In the genomic region with DNA sequence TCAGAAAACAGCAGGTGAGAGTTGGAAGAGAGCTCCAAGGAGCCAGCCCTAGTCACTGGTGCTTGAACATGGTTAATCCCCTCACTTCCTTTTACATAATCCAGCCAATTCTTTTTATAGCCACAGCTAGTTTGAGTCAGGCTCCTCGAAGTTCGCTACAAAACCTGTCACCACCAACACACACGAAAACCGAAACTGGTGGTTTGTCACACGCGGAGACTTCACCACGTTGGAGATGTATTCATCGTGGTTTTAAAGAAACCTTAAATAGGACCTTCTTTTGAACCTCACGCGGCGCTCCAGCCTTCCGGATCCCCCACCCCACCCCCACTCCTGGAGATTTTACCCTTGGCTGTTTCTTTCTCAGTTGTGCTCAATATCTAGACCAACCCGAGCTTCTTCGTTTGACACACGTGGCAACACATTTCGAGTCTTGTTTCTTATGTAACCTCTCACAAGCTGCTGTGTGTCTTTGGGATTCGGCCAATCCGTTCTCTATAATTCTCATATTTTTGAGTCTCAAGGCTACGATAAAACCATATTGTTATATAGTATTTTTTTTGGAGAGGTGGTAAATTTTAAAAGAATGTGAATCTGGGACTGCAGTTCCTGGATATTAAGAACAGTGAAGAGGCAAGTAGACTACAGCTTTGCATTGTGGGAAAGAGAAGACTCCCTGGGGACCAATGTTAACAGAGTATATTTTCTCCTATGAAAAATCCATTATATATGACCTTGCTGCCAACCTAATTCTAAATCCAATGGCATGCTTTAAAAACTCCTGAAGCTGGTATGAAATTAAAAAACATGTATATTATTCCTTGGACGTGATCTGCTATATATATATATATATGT, we compare ENCODE assay signal across 9 mouse cellular contexts. TPM values are rescaled to one million over a fixed set of nuclear protein-coding genes. Genes with fewer than 3 reads are reported as not detected.
DNase-seq lines count a peak whose midpoint lies in the region; ATAC-seq lines count a peak whose summit lies in the region.
"Had no signal": no experiment of that assay in that cellular context is flagged by ENCODE, and none has a peak within 500 bp of the region (broad histone marks: within the 10 kb centered on the region; RNA-seq: fewer than 3 reads in every experiment).

No protein-coding gene starts in this region.

- H3K9ac ChIP-seq in hindbrain, embryonic 11.5 days (ENCODE audit: low read depth, low read length), result no peak overlapping the region
- no peak overlapping the region for H3K9ac ChIP-seq in intestine, embryonic 16.5 days (ENCODE audit: low read depth, low read length)
- H3K9ac ChIP-seq in limb, embryonic 12.5 days (replicated peaks), result no peak overlapping the region
- H3K9ac ChIP-seq in neural tube, embryonic 13.5 days, result no peak overlapping the region

- no peak for DNase-seq in hindbrain, embryonic 10.5 days (ENCODE audit: low spot score)
- DNase-seq in hindbrain, embryonic 11.5 days (ENCODE audit: low spot score), result no peak
- DNase-seq in cerebellum, postnatal 14 days, result peak; percentile 67 to 68
- peak; percentile 18 for DNase-seq in gastrocnemius, postnatal 14 days
- no peak for DNase-seq in urinary bladder, postnatal 10 days (ENCODE audit: low spot score)

- ATAC-seq in hindbrain, embryonic 11.5 days (ENCODE audit: low FRiP score), result no peak
- ATAC-seq in intestine, embryonic 16.5 days, result no peak
- no peak for ATAC-seq in limb, embryonic 12.5 days (ENCODE audit: insufficient number of reproducible peaks, insufficient read depth, low FRiP score, low TSS enrichment, low read depth)
- no peak for ATAC-seq in neural tube, embryonic 13.5 days (ENCODE audit: low read depth)

- peaks cover 8% of the 10 kb centered on the region; the same call in 1 of the 2 replicates for H3K4me1 ChIP-seq in hindbrain, embryonic 10.5 days (replicated peaks)
- H3K4me1 ChIP-seq in hindbrain, embryonic 11.5 days (replicated peaks; ENCODE audit: control insufficient read depth, insufficient read depth, low read length), result no peaks in the 10 kb centered on the region
- no peaks in the 10 kb centered on the region for H3K4me1 ChIP-seq in intestine, embryonic 16.5 days (ENCODE audit: control insufficient read depth, insufficient read depth, low read length)
- H3K4me1 ChIP-seq in limb, embryonic 12.5 days (replicated peaks), result 0 out of 2 replicates have a peak, but pooled peaks cover 5% of the 10 kb centered on the region
- H3K4me1 ChIP-seq in neural tube, embryonic 13.5 days (replicated peaks), result no peaks in the 10 kb centered on the region

- H3K27me3 ChIP-seq in hindbrain, embryonic 10.5 days (ENCODE audit: insufficient read depth, poor library complexity, severe bottlenecking), result no peaks in the 10 kb centered on the region
- no peaks in the 10 kb centered on the region for H3K27me3 ChIP-seq in hindbrain, embryonic 11.5 days (ENCODE audit: control insufficient read depth, insufficient read depth, low read length)
- no peaks in the 10 kb centered on the region for H3K27me3 ChIP-seq in intestine, embryonic 16.5 days (replicated peaks; ENCODE audit: control insufficient read depth, insufficient read depth, low read length)
- no peaks in the 10 kb centered on the region for H3K27me3 ChIP-seq in limb, embryonic 12.5 days
- no peaks in the 10 kb centered on the region for H3K27me3 ChIP-seq in neural tube, embryonic 13.5 days

- intact Hi-C loops in gastrocnemius, postnatal 14 days (cut with DNase I; ENCODE audit: low total_unique reads), result loop anchor here (10.0 kb wide), 1 partner anchor 53 kb away; no protein-coding TSS in a partner anchor

- H3K36me3 ChIP-seq in hindbrain, embryonic 10.5 days, result no peaks in the 10 kb centered on the region
- H3K36me3 ChIP-seq in hindbrain, embryonic 11.5 days (ENCODE audit: control insufficient read depth, insufficient read depth, low read length), result no peaks in the 10 kb centered on the region
- no peaks in the 10 kb centered on the region for H3K36me3 ChIP-seq in intestine, embryonic 16.5 days (ENCODE audit: control insufficient read depth, insufficient read depth, low read length)
- no peaks in the 10 kb centered on the region for H3K36me3 ChIP-seq in limb, embryonic 12.5 days
- no peaks in the 10 kb centered on the region for H3K36me3 ChIP-seq in neural tube, embryonic 13.5 days
- H3K36me3 ChIP-seq: G1E had no signal

- 0 out of 2 replicates have a peak overlapping the region, but pooled peaks have one; percentile 23 for H3K27ac ChIP-seq in hindbrain, embryonic 10.5 days
- no peak overlapping the region for H3K27ac ChIP-seq in hindbrain, embryonic 11.5 days (ENCODE audit: low read depth, low read length)
- no peak overlapping the region for H3K27ac ChIP-seq in intestine, embryonic 16.5 days (ENCODE audit: low read length)
- H3K27ac ChIP-seq in limb, embryonic 12.5 days, result no peak overlapping the region
- no peak overlapping the region for H3K27ac ChIP-seq in neural tube, embryonic 13.5 days (replicated peaks)

- H3K9me3 ChIP-seq in hindbrain, embryonic 10.5 days, result no peaks in the 10 kb centered on the region
- no peaks in the 10 kb centered on the region for H3K9me3 ChIP-seq in hindbrain, embryonic 11.5 days (ENCODE audit: control insufficient read depth, low read length)
- H3K9me3 ChIP-seq in intestine, embryonic 16.5 days (ENCODE audit: control insufficient read depth, low read length), result no peaks in the 10 kb centered on the region
- H3K9me3 ChIP-seq in limb, embryonic 12.5 days, result no peaks in the 10 kb centered on the region
- H3K9me3 ChIP-seq in neural tube, embryonic 13.5 days, result no peaks in the 10 kb centered on the region
- H3K9me3 ChIP-seq: G1E had no signal

- 0 out of 2 replicates have a peak overlapping the region, but pooled peaks have one; percentile 9 for H3K4me3 ChIP-seq in hindbrain, embryonic 10.5 days
- H3K4me3 ChIP-seq in hindbrain, embryonic 11.5 days (ENCODE audit: low read depth, low read length), result no peak overlapping the region
- H3K4me3 ChIP-seq in intestine, embryonic 16.5 days (ENCODE audit: low read length), result peak overlapping the region; percentile 17
- H3K4me3 ChIP-seq in limb, embryonic 12.5 days (replicated peaks), result peak overlapping the region; percentile 23
- no peak overlapping the region for H3K4me3 ChIP-seq in neural tube, embryonic 13.5 days

- H3K4me2 ChIP-seq in hindbrain, embryonic 11.5 days (replicated peaks; ENCODE audit: low read depth, low read length), result no peak overlapping the region
- H3K4me2 ChIP-seq in intestine, embryonic 16.5 days (ENCODE audit: low read depth, low read length), result peak overlapping the region; percentile 16
- peak overlapping the region; percentile 49 for H3K4me2 ChIP-seq in limb, embryonic 12.5 days
- H3K4me2 ChIP-seq in neural tube, embryonic 13.5 days, result peak overlapping the region; percentile 29

- WGBS in hindbrain, embryonic 10.5 days, result 48% methylated on average over 20 of the region's 20 CpGs
- 52% methylated on average over 20 of the region's 20 CpGs for WGBS in hindbrain, embryonic 11.5 days
- WGBS in intestine, embryonic 16.5 days, result 45% methylated on average over 20 of the region's 20 CpGs
- 35% methylated on average over 20 of the region's 20 CpGs for WGBS in limb, embryonic 12.5 days
- WGBS in neural tube, embryonic 13.5 days, result 49% methylated on average over 20 of the region's 20 CpGs

RNA-seq across cellular contexts. Expression of gene Zdhhc17, which starts 21.8 kb away (rescaled TPM):
- polyA plus RNA-seq in hindbrain, embryonic 10.5 days (2016; fragmentation: Nextera tagmentation; extraction: Ambion mirVana), result 29.3 and 34.8 TPM in 2 replicates
- polyA plus RNA-seq in hindbrain, embryonic 11.5 days (2014; fragmentation: Nextera tagmentation; extraction: Ambion mirVana), result 33.3 and 39.0 TPM in 2 replicates
- total RNA-seq in gastrocnemius, postnatal 14 days (2021), result 10 to 100 TPM; 20.7 to 22.6 TPM
- 12.8 and 14.8 TPM in 2 replicates for polyA plus RNA-seq in intestine, embryonic 16.5 days (2015; fragmentation: Nextera tagmentation; extraction: Ambion mirVana)
- polyA plus RNA-seq in limb, embryonic 12.5 days (2016; fragmentation: Nextera tagmentation; extraction: Ambion mirVana), result 32.6 and 34.9 TPM in 2 replicates
- 47.2 and 54.5 TPM in 2 replicates for polyA plus RNA-seq in neural tube, embryonic 13.5 days (2015; fragmentation: Nextera tagmentation; extraction: Ambion mirVana)

Comparison
In these comparisons a context has a peak if more than half of its experiments do, and no peak if none do; other contexts are left out.
1. H3K4me3 ChIP-seq: peak in hindbrain, embryonic 10.5 days (single experiment), intestine, embryonic 16.5 days (single experiment) and limb, embryonic 12.5 days (single experiment); none in hindbrain, embryonic 11.5 days (single experiment) and neural tube, embryonic 13.5 days (single experiment).
2. DNase-seq: peak in cerebellum, postnatal 14 days (2 of 2) and gastrocnemius, postnatal 14 days (single experiment); none in hindbrain, embryonic 10.5 days (single experiment), hindbrain, embryonic 11.5 days (single experiment) and urinary bladder, postnatal 10 days (single experiment).